Mouse (Mus musculus) layer of hippocampus, postnatal 25 days (tissue): ENCODE measurements around the gene 1700029I15Rik. TPM values are rescaled to one million over a fixed set of nuclear protein-coding genes. Genes with fewer than 3 reads are reported as not detected.
"Not testable (repeated sequence)": the region's sequence is repeated elsewhere in the genome, so short reads cannot be mapped to it uniquely, and the experiment has no call there.

Source experiments
- DNase-seq, 2 experiments: peaks; one replicate each; pipeline ENCODE4 v3.0.0; 2022; ENCODE audit warnings: mixed read lengths in 2 of 2, low spot score in 1 of 2; ENCODE audit errors: extremely low spot score in 1 of 2
- total RNA-seq, 2 experiments: library from RNA; stranded (reverse); gene quantifications; 2 replicates each; pipeline ENCODE4 v1.2.3; 2021

Gene 1700029I15Rik
- total RNA-seq, 2 experiments from 2014 or later, result 3.6 to 4.7 TPM

DNA sequence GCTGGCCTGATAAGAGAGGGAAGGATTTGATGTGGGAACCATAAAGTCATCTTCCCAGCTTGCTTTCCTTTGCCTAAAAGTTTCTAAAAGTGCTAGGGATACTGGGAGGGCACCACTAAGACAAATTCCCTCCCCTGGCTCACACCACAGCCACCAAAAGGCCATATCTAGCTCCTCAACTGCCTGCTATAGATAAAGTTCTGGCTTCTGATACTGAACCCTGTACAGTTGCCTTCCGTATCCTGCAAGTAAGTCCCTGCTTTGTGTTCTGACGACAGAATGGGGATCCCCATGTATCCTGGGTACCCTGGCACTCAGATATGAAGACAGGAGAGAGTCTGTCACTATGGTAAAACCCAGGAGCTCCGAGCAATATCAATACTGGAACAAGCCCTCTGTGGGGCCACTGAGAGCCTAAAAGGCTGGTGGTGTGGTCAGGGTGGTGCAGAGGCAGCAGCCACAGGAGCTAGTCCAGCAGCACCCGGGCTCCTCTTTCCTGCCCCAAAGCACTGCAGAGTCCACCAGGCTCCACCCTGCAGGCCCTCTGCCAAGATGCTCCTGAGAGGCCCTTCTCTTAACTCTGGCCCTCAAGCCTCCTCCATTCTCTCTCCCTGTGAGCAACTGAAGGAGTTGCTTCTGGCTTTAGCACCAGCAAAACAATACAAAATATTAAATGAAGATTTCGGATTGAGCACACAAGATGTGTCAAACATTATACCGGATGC, 8.0 kb downstream of the 1700029I15Rik start:
- no peak for DNase-seq

DNA sequence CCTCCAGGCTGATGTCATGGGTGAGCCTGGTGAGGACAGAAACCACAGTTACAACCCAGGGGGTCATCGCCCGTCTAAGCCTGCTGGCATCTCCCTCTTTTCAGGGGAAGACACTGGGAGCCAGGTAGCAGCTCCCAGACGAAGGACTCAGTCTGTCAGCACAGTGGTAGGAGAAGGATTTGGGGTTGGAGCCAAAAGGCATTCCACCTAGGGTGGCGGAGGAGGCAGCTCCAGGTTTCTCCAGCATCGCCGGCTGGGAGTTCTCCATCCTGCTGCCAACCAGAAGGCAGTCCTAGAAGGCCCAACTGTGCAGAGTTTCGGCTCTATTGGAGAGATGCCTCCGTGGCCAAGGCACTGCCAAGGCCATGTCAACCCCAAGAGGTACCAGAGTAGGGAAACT, 8.8 kb downstream of the 1700029I15Rik start:
- no peak for DNase-seq

DNA sequence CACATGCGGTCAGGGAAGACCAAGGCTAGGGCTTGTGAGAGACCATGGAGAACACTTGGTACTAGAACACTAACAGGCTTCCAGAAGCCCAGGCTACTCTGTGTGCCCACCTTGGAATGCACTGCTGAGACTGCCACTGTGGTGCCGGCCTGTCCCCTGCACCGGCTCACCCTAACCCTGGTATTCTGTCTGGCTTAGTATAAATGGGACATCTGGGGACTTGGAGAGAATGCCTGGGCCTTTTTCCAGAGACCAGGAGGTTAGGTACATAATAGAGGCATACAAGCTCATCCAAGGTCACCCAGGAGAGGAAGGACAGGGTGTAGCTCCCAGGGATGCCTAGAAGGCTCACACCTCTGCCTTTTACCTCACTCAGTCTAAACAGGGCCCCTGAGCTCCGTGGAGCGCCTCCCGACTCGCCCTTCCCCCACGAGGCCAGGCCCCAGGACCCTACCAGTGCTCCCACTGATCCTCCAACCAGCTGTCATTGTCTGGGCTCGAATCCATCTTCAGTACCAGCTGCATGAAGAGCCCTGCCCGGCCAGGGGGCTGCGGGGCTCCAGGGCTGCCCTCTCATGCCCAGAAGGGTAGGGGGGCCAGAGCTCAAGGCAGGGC, 9.5 kb downstream of the 1700029I15Rik start:
- DNase-seq, result no peak

DNA sequence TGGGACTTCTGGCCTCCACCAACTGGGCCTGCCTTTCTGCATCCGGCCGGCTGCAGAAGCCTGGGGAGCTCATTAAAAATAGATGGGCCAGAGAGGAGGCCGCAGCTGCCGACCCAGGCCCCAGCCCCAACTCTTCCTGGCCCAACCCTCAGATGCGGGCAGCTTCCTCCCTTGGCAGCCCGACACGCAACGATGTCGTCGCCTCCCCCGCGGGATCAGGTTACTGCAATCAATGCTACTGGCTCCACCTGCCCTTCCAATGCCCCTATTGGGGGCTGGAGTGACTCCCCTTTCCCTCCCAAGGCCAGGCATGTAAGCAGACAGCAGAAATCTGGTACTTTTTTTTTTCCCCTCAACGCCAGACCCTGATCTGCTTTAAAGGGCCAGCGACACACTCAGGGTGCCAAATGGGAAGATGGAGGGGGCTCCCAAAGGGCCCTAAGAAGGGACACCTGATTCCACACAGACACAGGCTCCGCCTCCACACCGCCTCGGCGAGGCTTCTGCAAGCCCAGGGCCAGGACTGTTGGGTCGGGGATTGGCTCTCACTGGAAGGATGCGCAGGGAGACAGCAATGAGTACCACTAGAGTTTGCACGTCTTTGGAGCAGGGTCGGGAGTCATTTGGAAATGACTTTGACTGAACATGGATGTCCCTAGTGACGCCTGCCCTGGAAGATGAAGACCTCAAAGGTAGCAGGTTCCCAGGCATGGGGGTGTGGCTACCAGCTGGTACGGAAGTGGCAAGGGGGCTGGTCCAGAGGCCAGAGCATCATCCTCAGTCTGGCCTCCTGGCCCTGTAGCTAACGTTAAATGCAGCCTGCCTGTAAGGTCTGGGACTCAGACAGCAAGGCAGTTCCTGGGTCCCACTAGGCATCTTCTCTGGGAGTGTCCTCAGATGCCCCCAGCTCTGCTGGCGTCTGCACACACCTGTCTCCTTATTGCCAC, 10.3 kb downstream of the 1700029I15Rik start:
- DNase-seq, result no peak

DNA sequence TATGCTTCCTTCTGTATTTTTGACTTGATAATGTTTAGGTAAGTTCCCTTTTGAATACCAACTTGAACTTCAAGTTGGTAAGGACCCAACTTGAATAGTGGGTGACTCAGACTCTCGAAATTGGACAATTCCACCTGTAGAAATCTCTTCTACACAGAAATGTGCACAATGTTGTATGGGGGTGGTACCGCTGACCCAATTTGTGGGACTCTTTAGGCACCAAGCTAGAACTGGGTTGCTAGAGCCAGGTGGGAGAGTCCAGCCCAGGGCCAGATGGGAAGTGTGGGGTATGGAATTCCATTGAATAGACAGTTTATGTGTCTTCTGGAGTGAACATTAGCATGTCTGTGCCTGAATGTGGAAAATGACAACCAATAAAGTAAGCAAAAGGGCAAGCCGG, 13.2 kb downstream of the 1700029I15Rik start:
- no peak for DNase-seq

DNA sequence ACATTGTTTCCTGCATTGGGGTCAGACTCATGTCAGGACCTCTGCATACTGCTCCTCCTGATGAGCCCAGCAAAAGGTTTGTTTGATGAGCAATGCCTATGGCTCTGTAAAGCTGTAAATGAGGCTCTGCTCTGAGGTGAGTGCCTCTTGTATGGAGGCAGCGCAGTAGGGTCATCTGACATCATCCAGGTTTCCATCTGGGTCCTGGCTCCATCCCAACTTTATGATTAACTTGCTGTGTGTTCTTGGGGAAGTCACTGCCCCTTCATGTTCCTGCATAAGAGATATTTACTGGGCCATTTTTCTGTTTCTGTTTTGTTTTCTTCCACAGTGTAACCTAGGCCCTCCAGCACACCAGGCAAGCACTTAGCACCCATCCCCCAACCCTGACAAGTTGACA, 15.1 kb downstream of the 1700029I15Rik start:
- DNase-seq, result no peak

DNA sequence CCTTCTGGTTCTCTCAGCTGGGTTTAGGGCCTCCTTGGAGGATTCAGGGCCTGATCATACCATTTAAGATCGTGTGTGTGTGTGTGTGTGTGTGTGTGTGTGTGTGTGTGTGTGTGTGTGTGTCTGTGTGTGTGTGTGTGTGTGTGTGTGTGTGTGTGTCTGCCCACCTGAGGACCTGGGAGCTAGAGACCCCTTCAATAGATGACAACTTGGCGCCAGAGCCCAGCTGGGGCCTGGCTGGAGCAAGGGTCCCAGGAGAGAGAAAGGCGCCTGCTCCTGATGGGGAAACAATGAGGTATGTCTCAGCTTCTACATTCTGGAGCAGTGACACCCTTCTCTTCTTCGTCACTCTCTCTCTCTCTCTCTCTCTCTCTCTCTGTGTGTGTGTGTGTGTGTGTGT, 17.5 kb downstream of the 1700029I15Rik start:
- not testable (repeated sequence) for DNase-seq

DNA sequence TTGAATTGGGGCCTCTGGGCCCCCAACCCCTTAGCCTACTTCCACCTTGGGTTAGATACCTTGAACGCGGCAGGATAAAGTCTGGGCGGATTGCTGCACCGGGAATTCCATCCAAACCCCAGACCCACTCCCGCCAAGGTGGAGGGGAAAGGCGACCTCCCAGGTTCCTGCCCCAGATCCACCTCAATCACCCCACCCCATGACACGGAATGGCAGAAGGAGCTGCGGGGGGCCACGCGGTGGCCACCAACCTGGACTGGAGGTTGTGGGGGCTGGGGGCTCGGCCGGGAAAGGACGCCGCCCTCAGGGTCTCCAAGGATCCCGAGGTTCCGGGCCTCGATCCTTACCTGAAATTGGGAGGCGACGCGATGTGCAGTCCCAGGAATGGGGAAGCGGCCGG, 18.3 kb downstream of the 1700029I15Rik start:
- no peak for DNase-seq

DNA sequence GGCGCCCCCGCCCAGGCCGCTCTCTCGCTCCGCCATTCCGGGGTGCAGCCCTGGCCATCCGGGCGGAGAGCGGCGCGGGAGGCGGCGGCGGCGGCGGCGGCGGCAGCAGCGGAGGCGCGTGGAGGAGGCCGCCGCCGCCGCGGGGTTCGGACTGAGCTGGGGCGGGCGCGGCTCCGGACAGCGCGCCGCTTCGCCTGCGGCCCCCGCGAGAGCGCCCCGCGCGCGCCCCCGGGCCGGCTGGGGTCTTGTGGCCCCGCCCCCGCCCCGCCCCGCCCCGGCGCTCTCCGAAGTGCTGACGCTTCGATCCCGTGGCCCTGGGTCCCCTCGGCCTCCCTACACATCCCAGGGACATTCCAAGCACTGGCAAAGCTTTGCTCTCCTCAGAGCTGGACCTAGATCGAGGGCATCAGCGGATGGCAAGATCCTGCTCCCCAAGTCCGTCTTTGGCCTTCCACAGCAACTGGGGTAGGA, 18.8 kb downstream of the 1700029I15Rik start, which contains the start of gene Mapk8ip1:
Gene Mapk8ip1, minus strand, starts transcription at position 173 of the 471 bp plus-strand sequence.
- no peak for DNase-seq

DNA sequence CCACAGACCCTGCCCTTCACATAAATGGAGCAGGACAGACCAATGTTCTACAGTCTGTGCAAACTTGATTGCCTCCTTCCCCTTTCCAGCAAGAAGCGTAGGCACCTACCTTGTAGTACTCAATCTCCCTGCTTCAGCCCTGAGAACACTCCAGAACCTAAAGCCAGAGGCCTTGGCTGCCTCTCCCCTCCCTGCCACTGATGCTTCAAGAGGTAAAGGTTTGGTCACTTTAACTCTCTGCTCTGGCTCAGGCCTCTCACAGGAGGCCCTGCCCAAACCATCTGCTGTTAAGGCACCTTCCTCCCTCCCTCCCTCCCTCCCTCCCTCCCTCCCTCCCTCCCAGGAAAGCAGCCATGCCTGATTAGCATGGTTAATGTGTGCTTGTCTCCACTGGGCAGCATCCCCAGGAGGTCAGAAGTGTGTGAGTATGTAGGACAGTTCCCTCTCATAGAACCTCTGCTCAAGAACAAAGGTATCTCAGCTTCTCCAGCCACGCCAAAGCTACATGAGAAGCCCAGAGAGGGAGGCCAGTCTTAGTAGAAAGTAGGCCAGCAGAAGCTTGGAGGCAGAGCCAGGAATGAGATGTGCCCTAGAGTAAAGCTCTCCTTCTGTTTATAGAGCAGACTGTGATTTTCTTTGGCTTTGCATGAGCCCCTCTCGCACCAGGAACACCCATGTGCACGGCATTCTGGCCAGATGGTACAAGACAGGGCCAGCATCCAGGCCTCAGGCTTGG, 20.4 kb downstream of the 1700029I15Rik start:
- DNase-seq, result no peak

DNA sequence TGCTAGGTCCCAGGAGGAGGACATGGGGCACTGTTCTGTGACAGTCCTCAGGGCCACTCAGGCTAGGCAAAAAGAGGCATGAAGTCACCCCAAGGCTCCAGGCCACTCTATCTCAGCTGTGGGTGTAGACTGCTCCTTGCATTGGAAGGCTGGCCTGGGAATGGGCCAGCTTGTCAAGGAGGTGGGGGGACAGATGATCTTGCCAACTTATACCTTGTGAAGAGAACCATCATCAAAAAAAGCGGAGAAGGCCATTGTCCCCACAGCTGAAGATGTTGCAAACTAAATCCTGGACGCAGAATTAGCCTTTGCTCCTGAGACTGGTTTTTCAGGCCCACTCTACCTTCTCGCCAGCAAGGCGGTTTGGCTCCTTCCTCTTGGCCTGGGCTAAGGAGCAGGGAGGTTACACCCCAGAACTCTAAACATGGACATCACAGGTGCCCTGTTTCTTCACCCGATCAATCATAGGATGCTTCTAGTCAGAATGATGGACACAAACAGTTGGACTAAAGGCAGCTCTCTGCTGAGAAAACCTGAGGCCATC, 21.5 kb downstream of the 1700029I15Rik start:
- no peak for DNase-seq

DNA sequence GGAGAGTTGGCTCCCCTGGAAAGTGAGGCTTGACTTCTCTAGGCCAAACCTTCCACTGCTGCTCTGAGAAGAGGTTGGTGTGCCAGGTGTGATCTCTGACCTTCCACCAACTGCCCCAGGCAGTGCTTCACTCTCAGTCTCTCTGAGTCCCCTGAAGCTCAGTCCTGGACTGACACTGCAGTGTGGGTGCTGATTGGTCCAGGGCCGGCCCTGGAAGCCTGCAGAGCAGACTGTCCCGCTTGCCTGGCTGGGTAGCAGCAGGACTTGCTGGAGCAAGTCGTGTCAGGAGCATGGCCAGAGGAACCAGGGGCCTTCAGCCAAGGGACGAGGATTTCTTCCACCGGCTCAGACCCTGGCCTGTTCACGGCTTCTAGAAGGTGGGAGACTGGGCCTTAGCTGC, 22.4 kb downstream of the 1700029I15Rik start:
- no peak for DNase-seq

DNA sequence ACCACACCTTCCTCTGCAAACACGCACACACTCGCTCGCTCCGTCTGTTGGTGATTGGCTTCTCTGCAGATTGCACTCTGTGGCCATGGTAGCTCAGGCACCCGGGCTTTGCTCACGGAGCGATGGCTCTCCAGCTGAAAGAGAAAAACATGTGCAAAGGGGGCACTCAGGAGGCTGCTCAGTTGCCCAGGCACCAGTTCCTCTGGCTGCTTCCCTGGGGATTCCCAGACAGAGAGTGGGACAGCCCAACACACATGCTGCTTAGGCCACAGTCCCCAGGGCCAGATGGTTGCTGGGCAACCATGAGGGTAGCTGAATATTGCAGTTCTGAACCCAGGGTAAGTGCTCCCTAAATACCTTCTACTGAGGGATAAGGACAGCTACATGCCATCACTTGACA, 23.3 kb downstream of the 1700029I15Rik start:
- DNase-seq, result no peak

DNA sequence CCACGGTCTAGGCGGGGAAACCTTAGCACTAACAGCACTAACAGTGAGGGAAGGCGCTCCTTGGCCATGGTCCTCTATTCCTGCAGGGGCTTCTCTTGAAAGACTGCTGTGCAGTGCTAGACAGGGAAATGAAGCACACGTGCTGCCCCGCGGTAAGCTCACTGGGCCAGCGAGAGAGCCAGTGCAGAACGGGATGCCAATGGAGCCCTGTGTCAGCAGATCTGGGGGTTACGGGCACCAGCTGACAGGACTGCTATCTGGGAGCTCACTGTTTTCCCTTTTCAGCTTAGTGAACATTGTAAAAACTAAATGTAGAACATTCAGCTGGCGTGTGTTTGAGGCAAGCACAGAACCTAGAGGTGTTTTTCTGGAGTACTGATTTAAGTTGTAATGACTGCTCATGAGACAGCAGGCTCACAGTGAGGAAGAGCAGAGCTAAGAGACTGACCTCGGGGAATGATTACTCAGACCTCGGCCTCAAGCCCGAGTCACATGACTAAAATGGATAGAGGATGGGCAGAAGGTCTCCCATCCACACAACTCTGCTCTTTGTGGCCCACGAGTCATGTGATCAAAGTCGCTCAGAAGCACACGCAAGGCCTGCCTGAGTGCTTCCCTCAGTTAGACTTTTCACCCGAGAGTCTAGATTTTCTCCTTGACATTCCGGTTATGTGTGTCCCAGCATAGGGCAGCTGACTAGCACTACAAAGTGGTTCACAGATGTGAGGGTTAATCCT, 26.1 kb downstream of the 1700029I15Rik start:
- no peak for DNase-seq

DNA sequence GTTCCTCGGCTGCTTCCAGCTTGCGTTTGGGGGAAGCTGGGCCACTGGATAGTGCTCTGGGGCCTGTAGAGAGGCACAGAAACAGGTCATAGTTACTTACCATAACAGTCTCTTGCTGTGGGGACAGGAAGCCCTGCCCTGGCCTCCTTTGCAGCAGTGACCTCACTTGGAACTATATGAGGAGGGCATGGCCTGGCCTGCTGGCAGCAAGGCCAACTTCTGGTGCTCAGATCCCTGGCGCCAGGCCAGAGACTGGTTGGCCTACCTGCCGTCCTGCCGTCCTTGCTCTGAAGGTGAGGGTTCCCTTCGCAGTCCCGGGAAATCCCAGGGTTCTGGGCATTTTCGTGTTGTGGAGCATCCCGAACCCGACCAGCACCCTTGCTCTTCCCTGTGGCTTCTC, 29.4 kb downstream of the 1700029I15Rik start:
- DNase-seq, result no peak

DNA sequence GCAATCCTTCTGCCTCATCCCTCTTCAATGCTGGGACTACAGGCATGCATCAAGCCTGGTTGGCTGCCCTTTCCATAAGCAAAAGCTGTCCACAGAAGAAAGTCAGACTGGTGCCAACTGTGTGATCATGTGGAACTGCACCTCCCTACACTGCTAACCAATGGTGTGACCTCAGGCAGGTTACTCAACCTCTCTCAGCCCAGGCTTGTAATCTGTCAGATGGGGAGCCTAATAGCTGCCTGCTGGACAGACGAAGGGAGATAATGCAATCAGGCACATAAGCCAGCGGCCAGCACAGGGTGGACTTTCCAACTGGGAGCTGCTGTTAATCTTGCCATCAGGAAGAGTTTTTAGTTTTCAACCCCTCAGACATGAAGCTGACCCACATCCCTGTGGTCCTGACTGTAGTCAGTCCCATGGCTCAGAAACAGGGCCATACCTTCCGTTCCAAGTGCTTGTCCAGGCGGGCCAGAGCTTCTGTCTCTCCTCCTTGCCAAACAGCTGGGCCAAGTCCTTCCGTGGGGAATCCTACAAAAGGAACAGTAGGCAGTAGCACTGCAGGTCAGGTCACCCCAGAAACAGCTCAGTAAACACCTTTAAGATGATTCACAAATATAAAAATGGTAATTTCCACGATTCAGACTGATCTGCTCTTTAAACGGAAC, 39.5 kb downstream of the 1700029I15Rik start:
- no peak for DNase-seq

DNA sequence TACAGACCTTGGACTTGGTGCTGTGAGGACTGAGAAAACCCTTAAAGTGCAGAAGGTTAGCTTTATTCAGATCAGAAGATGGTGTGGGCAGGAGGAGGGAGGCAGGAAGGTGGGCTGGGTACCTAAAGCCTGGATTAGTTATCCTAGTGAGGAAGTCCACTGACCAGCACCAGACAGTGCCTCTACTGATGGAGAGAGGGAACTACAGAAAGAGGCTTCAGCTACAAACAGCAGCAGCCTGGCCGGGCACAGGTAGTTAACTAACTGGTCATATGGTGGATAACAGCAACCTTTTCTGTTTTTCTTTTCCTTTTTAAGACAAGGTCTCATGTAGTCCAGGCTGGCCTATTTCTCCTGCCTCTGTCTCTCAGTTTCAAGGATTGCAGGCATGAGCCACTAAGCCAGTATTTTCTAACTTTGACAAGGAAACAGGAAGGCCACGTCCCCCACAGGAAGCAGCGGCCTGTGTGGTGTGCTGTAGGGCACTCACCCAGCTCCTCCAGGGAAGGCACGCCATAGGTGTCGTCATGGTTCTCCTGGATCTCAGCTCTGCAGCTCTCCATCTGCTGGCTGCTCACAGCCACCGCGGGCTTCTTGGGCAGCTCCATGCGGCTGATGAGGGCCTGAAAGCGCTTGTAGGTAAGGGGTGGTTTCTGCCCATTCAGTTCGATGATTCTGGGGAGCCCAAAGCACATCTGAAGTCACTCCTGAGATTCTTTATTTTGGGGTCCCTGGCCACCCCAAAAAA, 40.2 kb downstream of the 1700029I15Rik start:
- DNase-seq, result no peak

DNA sequence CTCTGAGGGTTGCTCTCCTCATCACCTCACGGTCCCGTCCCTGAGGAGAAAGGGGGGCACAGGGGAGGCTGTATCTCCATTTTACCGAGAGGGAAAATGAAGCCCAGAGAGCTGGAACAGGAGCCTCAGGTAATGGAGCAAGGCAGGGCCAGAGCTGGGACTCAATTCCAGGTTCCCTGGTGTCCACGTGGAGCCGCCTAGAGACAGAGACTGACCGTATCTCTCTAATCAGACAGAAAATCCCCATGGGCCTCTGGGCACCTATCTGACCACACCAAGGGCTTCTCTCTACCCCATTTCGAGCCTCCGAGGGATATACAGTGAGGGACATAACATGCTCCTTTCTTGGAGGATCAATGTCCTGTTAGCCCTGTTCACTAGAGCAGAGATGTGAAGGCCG, 40.8 kb downstream of the 1700029I15Rik start:
- DNase-seq, result no peak
